Mouse (Mus musculus): ENCODE results near the gene 1110051M20Rik. TPM values are rescaled to one million over a fixed set of nuclear protein-coding genes. Genes with fewer than 3 reads are reported as not detected.

1110051M20Rik gene
- polyA plus RNA-seq, 2 experiments = 34.9 to 50.6 TPM

DNA sequence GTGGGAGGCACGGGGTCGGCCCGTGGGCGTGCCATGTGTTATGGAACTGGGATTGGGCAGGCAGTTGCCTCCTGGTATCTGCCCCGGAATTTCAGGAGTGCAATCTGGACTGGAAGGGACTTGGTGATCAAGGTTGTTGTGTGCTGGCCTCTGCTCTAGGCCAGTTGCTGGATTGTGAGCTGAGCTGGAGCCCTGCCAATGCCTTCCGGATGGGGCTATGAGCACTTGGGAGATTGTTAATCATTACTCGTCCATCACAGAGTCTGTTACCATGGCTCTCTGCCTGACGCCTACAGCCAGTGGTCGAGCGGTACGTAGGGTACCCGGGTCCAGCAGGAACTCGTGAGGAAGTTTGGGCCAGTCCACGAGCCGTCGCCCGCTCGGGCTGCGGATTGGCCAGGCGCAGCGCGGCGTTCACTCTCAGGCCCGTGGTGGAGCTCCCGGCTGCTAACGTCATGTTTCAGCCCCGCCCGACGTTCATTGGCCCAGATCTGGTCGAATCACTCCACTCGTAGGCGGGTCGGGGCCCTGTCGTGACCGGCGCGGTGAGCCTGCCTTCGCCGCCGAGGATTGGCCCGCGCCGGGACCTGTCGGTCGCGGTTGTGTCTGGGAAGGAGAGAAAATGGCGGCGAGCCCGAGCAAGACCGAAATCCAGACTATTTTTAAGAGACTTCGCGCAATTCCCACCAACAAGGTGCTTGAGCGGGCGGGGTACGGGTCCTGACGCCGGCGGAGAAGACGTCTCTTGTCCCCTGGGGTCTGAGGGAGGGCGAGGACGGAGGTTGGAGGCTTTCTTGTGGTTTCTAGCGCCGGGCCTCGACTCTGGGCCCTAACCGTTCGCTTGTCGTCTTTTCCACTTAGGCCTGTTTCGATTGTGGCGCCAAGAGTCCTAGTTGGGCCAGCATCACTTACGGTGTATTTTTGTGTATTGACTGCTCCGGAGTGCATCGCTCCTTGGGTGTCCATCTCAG lies 179.5 kb downstream of the 1110051M20Rik start, which contains the start of gene Arfgap2:
Gene Arfgap2, plus strand, starts transcription at position 264 of the 971 bp plus-strand sequence.
- DNase-seq (ENCODE audit: low spot score) (peak; percentile 99), ATAC-seq (ENCODE audit: low FRiP score, low read depth) (peak; percentile 98)
- no peaks in the 10 kb centered on the region for H3K27me3 ChIP-seq (ENCODE audit: control insufficient read depth, insufficient read depth, low read length)
- peak within 1 kb of the TSS; percentile 84 for H3K9ac ChIP-seq (ENCODE audit: low read depth, low read length, severe bottlenecking)
- H3K27ac ChIP-seq (replicated peaks; ENCODE audit: low read depth, low read length) = peak within 1 kb of the TSS; percentile 89
- H3K4me3 ChIP-seq (replicated peaks; ENCODE audit: low read length) = peak within 1 kb of the TSS; percentile 69
- H3K36me3 ChIP-seq (ENCODE audit: control insufficient read depth, insufficient read depth, low read length) = peaks cover 69% of the 10 kb centered on the region
- H3K4me1 ChIP-seq (ENCODE audit: control insufficient read depth, insufficient read depth, low read length) = peaks cover 15% of the 10 kb centered on the region; the same call in 1 of the 2 replicates
- H3K9me3 ChIP-seq (ENCODE audit: control insufficient read depth, low read length) = no peaks in the 10 kb centered on the region
- H3K4me2 ChIP-seq (replicated peaks; ENCODE audit: low read depth, low read length, severe bottlenecking) = peak within 1 kb of the TSS; percentile 82
- 2% methylated on average over 72 of the region's 72 CpGs for WGBS
- TF ChIP-seq POLR2A (IDR thresholded peaks at IDR 0.05; ENCODE audit: borderline replicate concordance, extremely low read depth, insufficient read depth, insufficient read length) = peak; percentile 23; the same call in 1 of the 2 replicates

DNA sequence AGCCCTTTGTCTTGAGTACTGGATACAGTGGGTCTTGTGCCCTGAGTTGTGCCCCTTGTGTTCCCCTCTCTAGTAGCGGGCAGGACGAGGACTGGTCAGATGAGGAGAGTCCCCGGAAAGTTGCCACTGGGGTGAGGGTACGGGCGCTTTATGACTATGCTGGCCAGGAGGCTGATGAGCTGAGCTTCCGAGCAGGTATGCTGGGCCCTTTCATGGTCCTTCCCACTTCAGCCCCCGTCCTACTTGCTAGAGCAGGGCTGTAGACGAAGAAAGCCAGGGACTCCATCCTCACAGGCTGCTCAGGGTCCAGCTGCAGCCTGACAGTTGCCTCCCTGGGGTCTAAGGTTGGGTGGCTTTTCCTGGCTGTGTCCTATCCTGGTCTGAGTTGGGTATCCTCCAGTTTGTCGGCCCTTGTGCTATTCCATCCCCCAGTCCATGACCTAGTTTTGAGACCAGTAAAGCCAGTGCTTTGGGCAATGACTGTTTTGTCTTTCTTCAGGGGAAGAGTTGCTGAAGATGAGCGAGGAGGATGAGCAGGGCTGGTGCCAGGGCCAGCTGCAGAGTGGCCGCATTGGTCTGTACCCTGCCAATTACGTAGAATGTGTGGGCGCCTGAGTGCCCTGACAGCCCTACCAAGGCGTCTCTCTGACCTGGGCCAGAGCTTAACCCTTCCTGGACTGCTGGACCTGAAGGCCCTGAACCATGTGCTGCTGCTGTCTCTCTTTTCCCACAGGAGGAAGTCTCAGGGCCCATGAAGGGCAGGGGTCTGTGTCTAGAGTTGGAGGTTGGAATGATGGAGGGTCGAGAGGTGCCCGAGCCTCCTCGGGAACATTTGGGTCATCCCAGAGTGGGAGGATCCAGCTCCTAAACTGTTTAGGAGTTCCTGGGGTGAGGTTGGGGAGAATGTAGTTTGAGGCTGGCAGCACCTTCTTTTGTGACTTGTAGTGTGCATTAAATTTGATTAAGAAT lies 180.5 kb downstream of the 1110051M20Rik start:
- Histone ChIP-seq H3K4me1 (ENCODE audit: control insufficient read depth, insufficient read depth, low read length) (peaks cover 15% of the 10 kb centered on the region; the same call in 1 of the 2 replicates), H3K9me3 (ENCODE audit: control insufficient read depth, low read length) (no peaks in the 10 kb centered on the region), H3K9ac (ENCODE audit: low read depth, low read length, severe bottlenecking) (peak overlapping the region; percentile 84; the same call in 1 of the 2 replicates), H3K27me3 (ENCODE audit: control insufficient read depth, insufficient read depth, low read length) (no peaks in the 10 kb centered on the region), H3K36me3 (ENCODE audit: control insufficient read depth, insufficient read depth, low read length) (peaks cover 59% of the 10 kb centered on the region), H3K27ac (replicated peaks; ENCODE audit: low read depth, low read length) (peak overlapping the region; percentile 69), H3K4me3 (replicated peaks; ENCODE audit: low read length) (peak overlapping the region; percentile 69), H3K4me2 (replicated peaks; ENCODE audit: low read depth, low read length, severe bottlenecking) (peak overlapping the region; percentile 61)
- no peak for TF ChIP-seq POLR2A (IDR thresholded peaks at IDR 0.05; ENCODE audit: borderline replicate concordance, extremely low read depth, insufficient read depth, insufficient read length)
- no peak for DNase-seq (ENCODE audit: low spot score)
- 84% methylated on average over 17 of the region's 17 CpGs for WGBS
- ATAC-seq (ENCODE audit: low FRiP score, low read depth) = no peak

DNA sequence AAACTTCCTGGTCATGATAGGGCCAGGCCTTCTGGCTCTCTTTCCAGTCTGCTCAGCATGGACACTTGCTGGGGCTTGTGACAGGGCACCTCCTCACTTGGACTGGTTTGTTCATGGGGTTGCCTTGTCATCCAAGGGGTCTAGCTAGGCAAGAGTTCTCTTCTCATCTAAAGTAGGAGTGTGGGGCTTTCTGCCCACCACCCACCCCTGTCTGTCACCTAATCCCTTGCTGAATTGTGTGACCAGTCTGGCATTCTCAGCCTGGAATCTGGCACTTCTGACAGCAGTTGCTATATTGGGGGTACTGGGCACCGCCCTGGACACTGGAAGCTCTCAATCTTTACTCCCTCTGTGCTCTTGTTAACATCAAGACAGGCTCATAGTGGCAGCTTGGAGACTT lies 185.0 kb downstream of the 1110051M20Rik start:
- ATAC-seq (ENCODE audit: low FRiP score, low read depth) (no peak), DNase-seq (ENCODE audit: low spot score) (no peak)
- Histone ChIP-seq H3K27ac (replicated peaks; ENCODE audit: low read depth, low read length) (no peak overlapping the region), H3K4me3 (replicated peaks; ENCODE audit: low read length) (no peak overlapping the region), H3K4me1 (ENCODE audit: control insufficient read depth, insufficient read depth, low read length) (peaks cover 24% of the 10 kb centered on the region), H3K36me3 (ENCODE audit: control insufficient read depth, insufficient read depth, low read length) (peaks cover 33% of the 10 kb centered on the region), H3K4me2 (replicated peaks; ENCODE audit: low read depth, low read length, severe bottlenecking) (no peak overlapping the region), H3K27me3 (ENCODE audit: control insufficient read depth, insufficient read depth, low read length) (peaks cover 15% of the 10 kb centered on the region; the same call in 1 of the 2 replicates), H3K9me3 (ENCODE audit: control insufficient read depth, low read length) (no peaks in the 10 kb centered on the region), H3K9ac (ENCODE audit: low read depth, low read length, severe bottlenecking) (no peak overlapping the region)
- whole genome bisulfite sequencing = 100% methylated on average over 1 of the region's 1 CpGs
- TF ChIP-seq POLR2A (IDR thresholded peaks at IDR 0.05; ENCODE audit: borderline replicate concordance, extremely low read depth, insufficient read depth, insufficient read length) = no peak

DNA sequence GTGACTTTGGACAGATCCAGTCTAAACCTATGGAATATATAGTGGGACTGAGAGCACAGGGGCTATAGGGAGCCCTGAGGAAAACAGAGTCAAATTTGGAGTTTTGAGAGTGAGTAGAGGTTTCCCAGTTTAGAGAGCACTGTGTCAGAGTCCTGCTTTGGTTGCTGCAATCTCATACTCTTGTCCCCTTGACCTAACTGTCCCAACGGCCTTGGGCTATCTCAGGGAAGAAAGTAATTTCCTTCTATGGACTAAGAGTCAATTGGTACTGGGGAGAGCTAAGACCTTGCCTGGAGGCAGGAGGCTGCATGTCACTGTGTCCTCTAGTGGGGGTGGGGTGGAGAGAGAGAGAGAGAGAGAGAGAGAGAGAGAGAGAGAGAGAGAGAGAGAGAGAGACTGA lies 185.7 kb downstream of the 1110051M20Rik start:
- no peak for TF ChIP-seq POLR2A (IDR thresholded peaks at IDR 0.05; ENCODE audit: borderline replicate concordance, extremely low read depth, insufficient read depth, insufficient read length)
- WGBS = 43% methylated on average over 1 of the region's 1 CpGs
- Histone ChIP-seq H3K4me2 (replicated peaks; ENCODE audit: low read depth, low read length, severe bottlenecking) (peak overlapping the region; percentile 95), H3K36me3 (ENCODE audit: control insufficient read depth, insufficient read depth, low read length) (peaks cover 29% of the 10 kb centered on the region), H3K27me3 (ENCODE audit: control insufficient read depth, insufficient read depth, low read length) (peaks cover 19% of the 10 kb centered on the region; the same call in 1 of the 2 replicates), H3K4me3 (replicated peaks; ENCODE audit: low read length) (peak overlapping the region; percentile 67; the same call in 1 of the 2 replicates), H3K27ac (replicated peaks; ENCODE audit: low read depth, low read length) (0 out of 2 replicates have a peak overlapping the region, but pooled peaks have one; percentile 77), H3K9me3 (ENCODE audit: control insufficient read depth, low read length) (no peaks in the 10 kb centered on the region), H3K9ac (ENCODE audit: low read depth, low read length, severe bottlenecking) (0 out of 2 replicates have a peak overlapping the region, but pooled peaks have one; percentile 12), H3K4me1 (ENCODE audit: control insufficient read depth, insufficient read depth, low read length) (peaks cover 21% of the 10 kb centered on the region)
- ATAC-seq (ENCODE audit: low FRiP score, low read depth) (no peak), DNase-seq (ENCODE audit: low spot score) (no peak)
